Mouse (Mus musculus) lung, postnatal 0 days (tissue): ENCODE measurements around the gene Slc29a1.

ENCODE experiments used
- CTCF ChIP-seq: IDR thresholded peaks from 2 replicates; pipeline ENCODE4 v1.5.1; 2016; ENCODE audit warnings: antibody characterized with exemption, mild to moderate bottlenecking
- EP300 ChIP-seq: IDR thresholded peaks from 2 replicates; pipeline ENCODE4 v1.6.1; 2016; ENCODE audit warnings: antibody characterized with exemption, mild to moderate bottlenecking, control low read depth

GRCm38 (mm10) chr17:45626577-45627134 is 27.2 kb upstream of the Slc29a1 start:
- peak; percentile 96 for TF ChIP-seq CTCF
- TF ChIP-seq EP300 = no peak
